Mouse (Mus musculus) adrenal gland, postnatal 4 days (tissue): Measurements from ENCODE around the gene Ubn2. TPM values are rescaled to one million over a fixed set of nuclear protein-coding genes. Genes with fewer than 3 reads are reported as not detected.
A peak's percentile ranks its signal among the peaks of the same experiment; 100 is the strongest.
"Not testable (repeated sequence)": the region's sequence is repeated elsewhere in the genome, so short reads cannot be mapped to it uniquely, and the experiment has no call there.

Source experiments
- DNase-seq, 2 experiments: peaks; one replicate each; pipeline ENCODE4 v3.0.0; 2021 to 2022; ENCODE audit warnings: low spot score in 2 of 2, mixed read lengths in 2 of 2
- microRNA-seq: library from miRNA; unstranded; fragments of <30 nt; microRNA quantifications from one replicate; pipeline ENCODE4 v1.2.0, GENCODE M21; 2021
- total RNA-seq, 2 experiments: library from RNA; stranded (reverse); gene quantifications; 2 replicates each; pipeline ENCODE4 v1.2.3; 2021

The Ubn2 gene
- total RNA-seq, 2 experiments from 2014 or later: 36.4 to 39.4 TPM

GRCm38 (mm10) chr6:38533428-38534405 is 100.0 kb downstream of the Ubn2 start, which contains the start of gene Fmc1:
TSS of gene Fmc1 (plus strand) at chr6:38533502.
- peak; percentile 81 to 92 for DNase-seq

DNA sequence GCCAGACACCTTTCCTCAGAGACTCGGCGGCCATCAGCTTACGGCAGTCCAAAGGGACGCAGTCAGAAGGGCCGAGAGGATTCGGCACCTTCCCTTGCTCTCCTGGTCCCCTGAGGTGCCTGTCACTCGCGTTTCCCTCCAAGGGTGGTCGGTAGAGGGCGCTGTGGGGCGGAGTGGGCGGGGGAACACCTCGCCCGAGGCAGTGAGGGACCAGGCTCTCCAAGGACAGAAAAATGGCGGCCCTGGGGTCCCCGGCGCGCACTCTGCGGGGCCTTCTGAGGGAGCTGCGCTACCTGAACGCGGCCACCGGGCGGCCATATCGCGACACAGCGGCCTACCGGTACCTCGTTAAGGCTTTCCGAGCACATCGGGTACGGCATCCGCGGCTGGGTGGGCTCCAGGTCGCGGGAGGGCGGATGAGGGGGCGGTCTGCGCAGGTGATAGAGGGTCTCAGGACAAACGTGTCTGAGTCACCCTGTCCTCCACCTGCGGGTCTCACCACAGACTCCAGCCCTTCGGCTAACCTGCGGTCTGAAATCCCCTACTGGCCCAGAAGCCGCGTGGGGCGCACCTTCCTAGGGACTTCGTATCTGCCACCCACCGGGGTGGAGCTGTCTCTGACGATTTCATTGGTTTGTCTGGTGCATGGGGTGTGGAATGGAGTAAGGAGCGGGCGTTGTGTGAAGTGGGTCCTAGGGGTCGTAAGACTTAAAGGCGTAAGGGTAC is 101.1 kb downstream of the Ubn2 start:
- DNase-seq: peak; percentile 99 to 100

DNA sequence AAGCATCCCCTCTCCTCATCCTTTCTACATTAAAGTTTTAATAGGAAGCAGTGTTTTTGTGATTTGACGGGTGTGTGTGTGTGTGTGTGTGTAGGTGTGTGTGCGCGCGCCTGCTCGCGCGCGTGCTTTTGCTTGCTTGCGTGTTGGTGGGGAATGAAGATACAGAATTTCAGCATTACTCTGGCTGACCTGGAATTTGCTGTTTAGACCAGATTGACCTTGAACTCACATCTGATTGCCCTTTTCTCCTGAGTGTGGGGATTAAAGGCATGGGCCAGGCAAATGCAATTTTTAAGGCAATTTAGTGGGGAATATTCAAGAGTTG is 101.6 kb downstream of the Ubn2 start:
- DNase-seq: no peak

- no peak for DNase-seq
Measured at GRCm38 (mm10) chr6:38535788-38536187, 102.0 kb downstream of the Ubn2 start.

- DNase-seq: not testable (repeated sequence)
Measured at GRCm38 (mm10) chr6:38544141-38544540, 110.4 kb downstream of the Ubn2 start.

GRCm38 (mm10) chr6:38547005-38547404 is 113.3 kb downstream of the Ubn2 start:
- not testable (repeated sequence) for DNase-seq

DNA sequence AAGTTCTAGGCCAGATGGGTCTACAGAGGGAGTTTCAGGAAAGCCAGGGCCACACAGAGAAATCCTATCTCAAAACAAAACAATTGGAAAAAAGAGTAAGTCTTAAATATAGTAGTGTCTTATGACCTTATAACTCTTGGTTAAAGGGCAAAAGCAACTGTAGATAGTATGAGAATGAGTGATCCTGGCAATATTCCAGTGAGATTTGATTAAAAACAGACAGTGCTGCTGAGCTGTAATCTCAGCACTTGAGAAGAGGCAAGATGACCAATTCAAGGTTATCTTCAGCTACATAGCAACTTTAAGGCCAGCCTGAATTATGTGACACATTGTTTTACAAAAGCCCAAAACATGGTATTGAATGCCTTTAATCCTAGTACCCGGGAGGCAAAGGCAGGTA is 114.0 kb downstream of the Ubn2 start:
- DNase-seq: no peak

DNA sequence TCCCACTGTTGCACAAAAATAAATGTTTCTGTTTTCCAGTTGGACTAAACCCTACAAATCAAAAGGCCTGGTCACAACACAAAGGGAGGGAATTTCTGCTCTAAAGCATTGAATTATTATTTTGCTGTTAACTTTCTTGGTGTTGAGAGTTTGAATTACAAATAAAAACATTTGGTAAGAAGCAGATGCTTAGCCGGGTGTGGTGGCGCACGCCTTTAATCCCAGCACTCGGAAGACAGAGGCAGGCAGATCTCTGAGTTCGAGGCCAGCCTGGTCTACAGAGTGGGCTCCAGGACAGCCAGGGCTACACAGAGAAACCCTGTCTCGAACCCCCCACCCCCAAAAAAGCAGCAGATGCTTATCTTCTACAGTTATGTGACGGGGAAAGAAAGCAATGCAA is 114.8 kb downstream of the Ubn2 start:
- DNase-seq: not testable (repeated sequence)

GRCm38 (mm10) chr6:38549840-38550239 is 116.1 kb downstream of the Ubn2 start:
- not testable (repeated sequence) for DNase-seq

- peak; percentile 35 to 53 for DNase-seq
Measured at GRCm38 (mm10) chr6:38550250-38551061, 116.7 kb downstream of the Ubn2 start.

DNA sequence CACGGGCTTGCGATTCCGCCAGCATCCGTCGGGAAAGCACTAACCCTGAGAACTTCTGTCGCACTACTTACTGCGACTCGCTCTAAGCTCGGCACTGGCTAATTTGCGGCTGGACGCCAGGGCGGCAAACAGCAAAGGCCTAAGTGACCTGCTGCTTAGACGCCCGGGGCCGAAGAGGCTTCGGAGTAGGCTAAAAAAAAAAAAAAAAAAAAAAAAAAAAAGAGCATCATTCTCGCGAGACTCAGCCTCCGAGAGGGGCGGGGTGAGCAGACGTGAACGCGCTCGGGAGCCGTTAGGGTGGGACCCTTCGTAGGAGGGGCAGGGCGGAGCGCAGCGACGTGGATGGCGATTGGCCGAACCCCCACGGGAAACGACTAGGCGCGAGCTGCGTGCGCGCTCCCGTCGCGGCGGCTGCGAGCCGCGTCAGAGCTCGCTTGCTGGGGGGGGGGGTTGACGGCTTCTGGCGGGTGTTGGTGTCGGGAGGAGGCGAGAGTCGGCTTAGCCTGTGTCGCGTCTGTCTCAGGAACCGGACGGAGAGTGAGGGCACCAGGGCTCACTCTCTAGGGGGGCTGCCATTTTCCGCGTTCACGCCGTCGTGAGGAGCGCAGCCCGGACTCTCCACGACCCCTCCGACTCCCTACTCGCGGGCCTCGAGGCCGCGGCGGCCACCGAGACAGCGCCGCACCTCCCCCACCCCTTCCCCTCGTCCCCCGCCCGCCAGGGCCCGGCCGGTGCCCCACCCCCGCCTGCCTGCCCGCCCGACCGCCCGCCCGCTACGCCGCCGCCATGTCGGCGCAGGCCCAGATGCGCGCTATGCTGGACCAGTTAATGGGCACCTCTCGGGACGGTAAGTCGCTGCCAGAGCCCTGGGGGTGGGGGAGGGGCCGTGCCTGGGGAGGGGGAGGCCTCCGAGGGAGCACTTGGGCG is 117.6 kb downstream of the Ubn2 start, which contains the start of gene Luc7l2:
Gene Luc7l2, plus strand, starts transcription at position 273 of the 927 bp plus-strand sequence.
- peak; percentile 84 to 91 for DNase-seq

- peak; percentile 93 to 98 for DNase-seq
Measured at GRCm38 (mm10) chr6:38551989-38552635, 118.4 kb downstream of the Ubn2 start.

GRCm38 (mm10) chr6:38552636-38553000 is 118.9 kb downstream of the Ubn2 start:
- DNase-seq: no peak

Small RNAs within 50 kb of the gene (microRNA-seq; reads per million reads assigned to microRNA genes)
- not detected for gene Mir7670

Other genes with a start within 250 kb of the Ubn2 start
- gene D630045J12Rik, start 179.9 kb upstream of the Ubn2 start, total RNA-seq: 10 to 100 TPM in 1 of 2 experiments, 1 to 10 TPM in 1; 9.1 to 12.2 TPM
- 10 to 100 TPM; 12.5 to 12.9 TPM for gene Zc3hav1l, start 134.7 kb upstream of the Ubn2 start, total RNA-seq
- 10 to 100 TPM; 54.2 to 55.8 TPM for gene Zc3hav1, start 79.3 kb upstream of the Ubn2 start, total RNA-seq
- 1 to 10 TPM; 4.3 to 5.2 TPM for gene Ttc26, start 52.5 kb upstream of the Ubn2 start, total RNA-seq
- 100 to 1,000 TPM in 1 of 2 experiments, 10 to 100 TPM in 1; 99.5 to 103 TPM for gene Fmc1, start 99.6 kb downstream of the Ubn2 start, total RNA-seq
- 100 to 1,000 TPM; 225 to 239 TPM for gene Luc7l2, start 117.4 kb downstream of the Ubn2 start, total RNA-seq
- gene Klrg2, start 203.3 kb downstream of the Ubn2 start, total RNA-seq: 1 to 10 TPM; 1.2 to 1.9 TPM
- 1 to 10 TPM; 6.0 to 7.0 TPM for gene Clec2l, start 229.1 kb downstream of the Ubn2 start, total RNA-seq